In genomic region chr2:6490870-6491269, GRCm38 (mm10) we compare ENCODE assay signal across 20 mouse cellular contexts.
DNase-seq lines count a peak whose midpoint lies in the region; ATAC-seq and TF ChIP-seq lines count a peak whose summit lies in the region.
"Had no signal": no experiment of that assay in that cellular context is flagged by ENCODE, and none has a peak within 500 bp of the region (broad histone marks: within the 10 kb centered on the region; RNA-seq: fewer than 3 reads in every experiment).

No protein-coding gene starts in this region.

- no peak for ATAC-seq in intestine, postnatal 0 days
- ATAC-seq in intestine, embryonic 15.5 days, result no peak
- ATAC-seq in lung, postnatal 0 days, result no peak
- no peak for ATAC-seq in stomach, postnatal 0 days (ENCODE audit: low FRiP score, low TSS enrichment)
- ATAC-seq in cerebellum, adult (ENCODE audit: insufficient number of reproducible peaks, low FRiP score, low TSS enrichment), result no peak
- ATAC-seq: forebrain, embryonic 13.5 days; hindbrain, postnatal 0 days had no signal

- H3K4me1 ChIP-seq in intestine, postnatal 0 days (replicated peaks; ENCODE audit: control insufficient read depth, insufficient read depth, low read length), result no peaks in the 10 kb centered on the region
- H3K4me1 ChIP-seq in intestine, embryonic 15.5 days (replicated peaks), result no peaks in the 10 kb centered on the region
- H3K4me1 ChIP-seq in lung, postnatal 0 days (ENCODE audit: insufficient read depth, low read depth, low read length), result no peaks in the 10 kb centered on the region
- H3K4me1 ChIP-seq in ES-E14 (ENCODE audit: control insufficient read depth in 2 of 2, insufficient read depth in 2 of 2, low read length in 2 of 2, poor library complexity in 1 of 2), result no peaks in the 10 kb centered on the region
- no peaks in the 10 kb centered on the region for H3K4me1 ChIP-seq in stomach, postnatal 0 days (replicated peaks; ENCODE audit: control insufficient read depth, insufficient read depth)
- H3K4me1 ChIP-seq: limb, embryonic 12.5 days; neural tube, embryonic 12.5 days had no signal

- H3K27me3 ChIP-seq in intestine, postnatal 0 days (replicated peaks; ENCODE audit: control insufficient read depth, insufficient read depth, low read length), result no peaks in the 10 kb centered on the region
- no peaks in the 10 kb centered on the region for H3K27me3 ChIP-seq in intestine, embryonic 15.5 days (replicated peaks)
- H3K27me3 ChIP-seq in lung, postnatal 0 days (replicated peaks; ENCODE audit: insufficient read depth, low read length), result no peaks in the 10 kb centered on the region
- H3K27me3 ChIP-seq in stomach, postnatal 0 days (ENCODE audit: control insufficient read depth, insufficient read depth, low read length), result no peaks in the 10 kb centered on the region
- H3K27me3 ChIP-seq: forebrain, embryonic 13.5 days; heart, embryonic 12.5 days; limb, embryonic 12.5 days; neural tube, embryonic 12.5 days had no signal

- WGBS in intestine, postnatal 0 days, result 82% methylated on average over 4 of the region's 4 CpGs
- 76% methylated on average over 4 of the region's 4 CpGs for WGBS in intestine, embryonic 15.5 days
- 65% methylated on average over 4 of the region's 4 CpGs for whole genome bisulfite sequencing in lung, postnatal 0 days
- WGBS in stomach, postnatal 0 days, result 84% methylated on average over 4 of the region's 4 CpGs

- H3K36me3 ChIP-seq in intestine, postnatal 0 days (ENCODE audit: control insufficient read depth, insufficient read depth), result no peaks in the 10 kb centered on the region
- no peaks in the 10 kb centered on the region for H3K36me3 ChIP-seq in intestine, embryonic 15.5 days
- no peaks in the 10 kb centered on the region for H3K36me3 ChIP-seq in lung, postnatal 0 days (ENCODE audit: insufficient read depth, low read length)
- H3K36me3 ChIP-seq in ES-E14 (ENCODE audit: control insufficient read depth, insufficient read depth, low read length, poor library complexity, severe bottlenecking), result no peaks in the 10 kb centered on the region
- no peaks in the 10 kb centered on the region for H3K36me3 ChIP-seq in stomach, postnatal 0 days (ENCODE audit: control insufficient read depth, insufficient read depth, low read length)
- H3K36me3 ChIP-seq: heart, embryonic 12.5 days; limb, embryonic 12.5 days; neural tube, embryonic 12.5 days had no signal

- no peak overlapping the region for H3K4me3 ChIP-seq in intestine, postnatal 0 days (ENCODE audit: low read depth, low read length)
- H3K4me3 ChIP-seq in intestine, embryonic 15.5 days (replicated peaks), result no peak overlapping the region
- no peak overlapping the region for H3K4me3 ChIP-seq in lung, postnatal 0 days (ENCODE audit: low read depth, low read length)
- no peak overlapping the region for H3K4me3 ChIP-seq in ES-E14 (ENCODE audit: insufficient read depth in 1 of 2, low read depth in 1 of 2, low read length in 2 of 2, poor library complexity in 1 of 2, severe bottlenecking in 1 of 2)
- H3K4me3 ChIP-seq in stomach, postnatal 0 days (ENCODE audit: low read depth, low read length), result no peak overlapping the region
- H3K4me3 ChIP-seq: forebrain, embryonic 13.5 days; heart, embryonic 12.5 days; limb, embryonic 12.5 days; neural tube, embryonic 12.5 days had no signal

- in situ Hi-C loops in ES-E14 (cut with MboI; ENCODE audit: low sequenced_read_pairs in 2 of 2, unreplicated experiment in 2 of 2), result no loop called here

- TF ChIP-seq EP300 in lung, postnatal 0 days (IDR thresholded peaks at IDR 0.05), result no peak
- TF ChIP-seq EP300 in stomach, postnatal 0 days (optimal IDR thresholded peaks at IDR 0.05), result no peak

- H3K9me3 ChIP-seq in intestine, postnatal 0 days (ENCODE audit: control insufficient read depth), result no peaks in the 10 kb centered on the region
- no peaks in the 10 kb centered on the region for H3K9me3 ChIP-seq in intestine, embryonic 15.5 days
- H3K9me3 ChIP-seq in lung, postnatal 0 days (ENCODE audit: low read length), result no peaks in the 10 kb centered on the region
- H3K9me3 ChIP-seq in ES-E14 (ENCODE audit: control insufficient read depth, insufficient read depth, low read depth, low read length), result no peaks in the 10 kb centered on the region
- H3K9me3 ChIP-seq in stomach, postnatal 0 days (ENCODE audit: control insufficient read depth, low read length), result no peaks in the 10 kb centered on the region
- H3K9me3 ChIP-seq: forebrain, embryonic 13.5 days; neural tube, embryonic 12.5 days had no signal

- DNase-seq in lung, postnatal 0 days (ENCODE audit: low spot score), result no peak
- DNase-seq in lung, postnatal 14 days, result no peak
- DNase-seq in ES-E14 (ENCODE audit: low read depth, low spot score), result no peak
- no peak for DNase-seq in stomach, postnatal 0 days (ENCODE audit: low spot score)
- DNase-seq: cerebellum, adult 18-20 months; cerebellum, postnatal 36 days; gastrocnemius, postnatal 36 days; heart, postnatal 36 days; kidney, adult 8-10 months; lung, adult 2 months; spleen, adult 18-20 months; thymus, adult 2 months had no signal

- no peak overlapping the region for H3K4me2 ChIP-seq in intestine, postnatal 0 days (replicated peaks; ENCODE audit: low read depth)
- H3K4me2 ChIP-seq in intestine, embryonic 15.5 days (replicated peaks), result no peak overlapping the region
- no peak overlapping the region for H3K4me2 ChIP-seq in lung, postnatal 0 days (replicated peaks; ENCODE audit: low read depth, low read length)
- no peak overlapping the region for H3K4me2 ChIP-seq in stomach, postnatal 0 days (replicated peaks; ENCODE audit: low read depth)
- H3K4me2 ChIP-seq: forebrain, embryonic 13.5 days; heart, embryonic 12.5 days; limb, embryonic 12.5 days; neural tube, embryonic 12.5 days had no signal

- TF ChIP-seq CTCF in intestine, postnatal 0 days (IDR thresholded peaks at IDR 0.05; ENCODE audit: low read depth), result peak; percentile 43
- peak; percentile 42 for TF ChIP-seq CTCF in lung, postnatal 0 days (IDR thresholded peaks at IDR 0.05)
- TF ChIP-seq CTCF in stomach, postnatal 0 days (IDR thresholded peaks at IDR 0.05; ENCODE audit: low read depth), result peak; percentile 32; the same call in 1 of the 2 replicates

- H3K9ac ChIP-seq in intestine, postnatal 0 days (ENCODE audit: low read depth, low read length), result no peak overlapping the region
- no peak overlapping the region for H3K9ac ChIP-seq in intestine, embryonic 15.5 days
- H3K9ac ChIP-seq in lung, postnatal 0 days (replicated peaks; ENCODE audit: low read depth), result no peak overlapping the region
- no peak overlapping the region for H3K9ac ChIP-seq in ES-E14 (ENCODE audit: insufficient read depth, low read depth, low read length, poor library complexity, severe bottlenecking)
- no peak overlapping the region for H3K9ac ChIP-seq in stomach, postnatal 0 days (ENCODE audit: low read length)
- H3K9ac ChIP-seq: forebrain, embryonic 13.5 days; heart, embryonic 12.5 days; limb, embryonic 12.5 days; neural tube, embryonic 12.5 days had no signal

- H3K27ac ChIP-seq in intestine, postnatal 0 days (ENCODE audit: low read depth, low read length), result no peak overlapping the region
- H3K27ac ChIP-seq in intestine, embryonic 15.5 days, result no peak overlapping the region
- no peak overlapping the region for H3K27ac ChIP-seq in lung, postnatal 0 days (ENCODE audit: low read length)
- H3K27ac ChIP-seq in ES-E14 (ENCODE audit: insufficient read depth, low read depth, low read length, poor library complexity, severe bottlenecking), result no peak overlapping the region
- no peak overlapping the region for H3K27ac ChIP-seq in stomach, postnatal 0 days (replicated peaks)
- H3K27ac ChIP-seq: forebrain, embryonic 13.5 days; hindbrain, postnatal 0 days; limb, embryonic 12.5 days; neural tube, embryonic 12.5 days had no signal

TF ChIP-seq in ES-E14, 5 proteins besides CTCF, POLR2A, EP300 and RAD21:
- TF ChIP-seq ZNF384 (IDR thresholded peaks at IDR 0.05; ENCODE audit: low read depth, low read length), result no peak
- TF ChIP-seq HCFC1 (IDR thresholded peaks at IDR 0.05; ENCODE audit: borderline replicate concordance, insufficient read depth, low read length), result no peak
- no peak for TF ChIP-seq MAFK (IDR thresholded peaks at IDR 0.05; ENCODE audit: insufficient read depth, low read depth, low read length)
- no peak for TF ChIP-seq CHD2 (IDR thresholded peaks at IDR 0.05; ENCODE audit: low read depth, low read length)
- TF ChIP-seq ZC3H11A (IDR thresholded peaks at IDR 0.05; ENCODE audit: borderline replicate concordance, low read depth, low read length), result peak; percentile 23; the same call in 1 of the 2 replicates
